Mouse (Mus musculus) intestine, postnatal 0 days (tissue): ENCODE measurements around the gene Hnrnpc. TPM values are rescaled to one million over a fixed set of nuclear protein-coding genes. Genes with fewer than 3 reads are reported as not detected.
A peak's percentile ranks its signal among the peaks of the same experiment; 100 is the strongest.

Source experiments
- ATAC-seq: fragments of 200-750 bp; cut with Nextera tagmentation; 2 replicates; pipeline ENCODE4 v1.8.0; 2017; ENCODE audit warnings: mild to moderate bottlenecking, moderate TSS enrichment, moderate library complexity
- H3K27ac ChIP-seq: fragments of 300-500 bp; sonication (generic); 2 replicates; pipeline ENCODE4 v1.5.1; 2014; ENCODE audit warnings: mild to moderate bottlenecking, low read depth, low read length, moderate library complexity
- H3K27me3 ChIP-seq: fragments of 300-500 bp; sonication (generic); replicated peaks from 2 replicates; pipeline ENCODE4 v1.6.1; 2014; ENCODE audit warnings: low read length, mixed read lengths; ENCODE audit not compliant: control insufficient read depth, insufficient read depth
- H3K36me3 ChIP-seq: fragments of 300-500 bp; sonication (generic); 2 replicates; pipeline ENCODE4 v1.6.1; 2014; ENCODE audit warnings: mild to moderate bottlenecking, moderate library complexity; ENCODE audit not compliant: control insufficient read depth, insufficient read depth
- H3K4me1 ChIP-seq: fragments of 300-500 bp; sonication (generic); replicated peaks from 2 replicates; pipeline ENCODE4 v1.6.1; 2014; ENCODE audit warnings: antibody characterized with exemption, low read length, mixed read lengths; ENCODE audit not compliant: control insufficient read depth, insufficient read depth
- H3K4me2 ChIP-seq: fragments of 300-500 bp; sonication (generic); replicated peaks from 2 replicates; pipeline ENCODE4 v1.6.1; 2014; ENCODE audit warnings: low read depth, mild to moderate bottlenecking, moderate library complexity
- H3K4me3 ChIP-seq: fragments of 300-500 bp; sonication (generic); 2 replicates; pipeline ENCODE4 v1.5.1; 2014; ENCODE audit warnings: low read depth, low read length
- H3K9ac ChIP-seq: fragments of 300-500 bp; sonication (generic); 2 replicates; pipeline ENCODE4 v1.6.1; 2014; ENCODE audit warnings: mild to moderate bottlenecking, low read depth, low read length
- H3K9me3 ChIP-seq: fragments of 300-500 bp; sonication (generic); 2 replicates; pipeline ENCODE4 v1.6.1; 2016; ENCODE audit warnings: mixed run types; ENCODE audit not compliant: control insufficient read depth
- CTCF ChIP-seq: sonication (generic); IDR thresholded peaks from 2 replicates; pipeline ENCODE4 v1.5.1; 2016; ENCODE audit warnings: low read depth, mild to moderate bottlenecking, control low read depth, antibody characterized with exemption, moderate library complexity
- WGBS: fragments of 180-500 bp; shearing (Covaris S2); extraction: QIAGEN DNeasy Blood & Tissue Kit; methylation state at CpG from one replicate; pipeline ENCODE4 v1.1.7; 2014; 5-methylcytosine and 5-hydroxymethylcytosine counted together
- polyA plus RNA-seq: library from polyadenylated mRNA; unstranded; fragments of >200 nt; fragmentation: Nextera tagmentation; extraction: Ambion mirVana; gene quantifications from 2 replicates; pipeline ENCODE4 v1.2.1, GENCODE M21; 2015

Hnrnpc gene
- polyA plus RNA-seq, 1 experiment from 2014 or later = 153 TPM

DNA sequence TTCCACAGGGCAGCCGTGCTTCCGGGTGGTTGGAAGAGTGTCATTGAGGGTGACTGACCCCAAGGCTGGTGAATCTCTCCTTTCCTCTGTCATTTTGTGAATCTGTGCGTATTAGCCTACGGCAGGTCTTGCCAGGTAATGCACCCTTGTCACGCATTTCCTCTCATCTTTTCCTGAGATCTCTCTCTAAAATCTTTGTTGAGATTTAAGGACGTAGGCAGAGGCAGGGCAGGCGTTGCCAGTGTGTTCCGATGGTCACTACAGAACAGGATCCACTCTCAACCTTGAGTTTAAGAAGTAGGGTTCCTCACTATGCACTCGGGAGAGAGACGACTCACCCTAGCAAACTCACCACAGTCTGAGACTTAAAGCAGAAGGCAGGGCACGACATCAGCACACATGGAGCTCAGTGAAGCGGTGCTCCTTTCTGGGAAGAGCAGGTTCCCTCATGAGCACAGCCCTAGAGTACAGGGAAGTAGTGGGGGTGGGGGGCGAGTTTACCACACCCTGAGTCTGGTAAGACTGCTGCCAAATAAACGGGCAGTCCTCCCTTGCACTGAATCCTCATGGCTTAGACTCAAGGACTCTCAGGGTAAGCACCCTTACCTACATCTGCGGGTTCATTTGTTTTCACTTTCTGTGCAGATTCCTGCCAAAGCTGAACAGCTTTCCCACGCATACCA, 37.8 kb upstream of the Hnrnpc start:
- H3K4me3 ChIP-seq = no peak overlapping the region

DNA sequence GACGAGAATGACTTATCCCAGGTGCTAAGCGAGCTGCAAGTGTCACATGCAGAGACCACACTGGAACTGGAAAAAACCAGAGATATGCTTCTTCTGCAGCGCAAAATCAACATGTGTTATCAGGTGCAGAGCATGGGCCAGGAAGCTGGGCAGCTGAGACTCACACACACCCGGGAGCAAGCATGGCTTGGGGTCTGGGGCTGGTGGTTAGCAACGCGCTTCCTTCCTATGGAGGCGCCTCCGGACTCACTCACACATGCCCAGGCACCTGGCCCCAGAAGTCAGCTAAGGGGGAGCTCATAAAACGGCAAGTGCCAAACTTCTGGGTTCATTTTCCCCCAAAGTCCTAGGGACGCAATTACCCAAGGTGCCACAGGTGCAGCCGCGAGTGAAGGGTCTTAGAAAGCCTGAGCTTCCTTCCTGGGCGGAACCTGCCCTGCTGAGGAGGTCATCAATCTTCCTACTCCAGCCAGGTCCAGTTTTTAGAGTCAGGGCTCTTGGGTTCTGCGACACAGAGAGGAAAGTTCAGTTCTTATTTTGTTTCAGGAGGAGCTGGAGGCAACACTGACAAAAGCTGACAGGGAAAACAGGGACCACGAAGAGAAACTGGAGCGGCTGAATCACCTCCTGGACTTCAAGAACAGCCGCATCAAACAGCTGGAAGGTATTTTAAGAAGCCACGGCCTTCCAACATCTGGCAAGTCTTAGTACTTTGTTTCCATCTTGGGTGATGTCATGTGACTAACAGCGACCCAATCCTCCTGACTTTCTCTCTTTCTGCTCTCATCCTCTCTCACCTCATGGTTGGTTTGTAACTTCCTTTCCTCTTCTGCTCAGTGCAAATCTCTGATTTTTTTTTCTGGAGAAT, 37.0 kb upstream of the Hnrnpc start:
- no peak for ATAC-seq

More for the DNA sequence above, 37.8 kb upstream of the Hnrnpc start:
- no peak for TF ChIP-seq CTCF
- 57% methylated on average over 16 of the region's 16 CpGs for whole genome bisulfite sequencing
- ATAC-seq = no peak; the same call in 1 of the 2 replicates
- no peak overlapping the region for H3K27ac ChIP-seq
- H3K9ac ChIP-seq = no peak overlapping the region
- H3K27me3 ChIP-seq = no peaks in the 10 kb centered on the region
- no peaks in the 10 kb centered on the region for H3K9me3 ChIP-seq
- H3K36me3 ChIP-seq = no peaks in the 10 kb centered on the region
- H3K4me1 ChIP-seq = no peaks in the 10 kb centered on the region
- peak overlapping the region; percentile 50; the same call in 1 of the 2 replicates for H3K4me2 ChIP-seq

DNA sequence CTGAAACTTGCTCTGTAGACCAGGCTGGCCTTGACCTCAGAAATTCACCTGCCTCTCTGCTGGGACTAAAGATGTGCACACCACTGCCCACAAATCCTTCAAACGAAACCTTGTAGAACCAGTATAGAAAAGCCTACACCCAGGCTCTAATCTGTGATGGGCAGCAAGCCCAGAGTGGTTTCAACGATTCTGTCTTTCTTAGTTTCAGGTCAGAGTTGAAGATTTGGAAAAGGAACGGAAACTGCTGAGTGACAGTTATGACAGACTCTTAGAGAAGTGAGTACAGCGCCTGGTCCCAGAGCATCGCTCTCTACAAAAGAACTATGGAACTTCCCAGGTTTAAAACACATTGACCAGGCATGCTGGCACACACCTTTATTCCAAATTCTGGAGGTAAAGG, 29.8 kb upstream of the Hnrnpc start:
- H3K9ac ChIP-seq = no peak overlapping the region
- no peak for ATAC-seq
- H3K27me3 ChIP-seq = no peaks in the 10 kb centered on the region
- H3K4me3 ChIP-seq = no peak overlapping the region
- TF ChIP-seq CTCF = no peak
- WGBS = 73% methylated on average over 5 of the region's 5 CpGs
- H3K9me3 ChIP-seq = no peaks in the 10 kb centered on the region
- no peaks in the 10 kb centered on the region for H3K4me1 ChIP-seq
- no peaks in the 10 kb centered on the region for H3K36me3 ChIP-seq
- H3K4me2 ChIP-seq = no peak overlapping the region
- no peak overlapping the region for H3K27ac ChIP-seq

More for the DNA sequence above, 37.0 kb upstream of the Hnrnpc start:
- H3K4me2 ChIP-seq = peak overlapping the region; percentile 50
- H3K4me1 ChIP-seq = no peaks in the 10 kb centered on the region
- no peaks in the 10 kb centered on the region for H3K27me3 ChIP-seq
- no peak overlapping the region; the same call in 1 of the 2 replicates for H3K4me3 ChIP-seq
- H3K36me3 ChIP-seq = no peaks in the 10 kb centered on the region
- TF ChIP-seq CTCF = no peak
- no peaks in the 10 kb centered on the region for H3K9me3 ChIP-seq
- H3K9ac ChIP-seq = no peak overlapping the region
- no peak overlapping the region for H3K27ac ChIP-seq
- WGBS = 46% methylated on average over 19 of the region's 19 CpGs

DNA sequence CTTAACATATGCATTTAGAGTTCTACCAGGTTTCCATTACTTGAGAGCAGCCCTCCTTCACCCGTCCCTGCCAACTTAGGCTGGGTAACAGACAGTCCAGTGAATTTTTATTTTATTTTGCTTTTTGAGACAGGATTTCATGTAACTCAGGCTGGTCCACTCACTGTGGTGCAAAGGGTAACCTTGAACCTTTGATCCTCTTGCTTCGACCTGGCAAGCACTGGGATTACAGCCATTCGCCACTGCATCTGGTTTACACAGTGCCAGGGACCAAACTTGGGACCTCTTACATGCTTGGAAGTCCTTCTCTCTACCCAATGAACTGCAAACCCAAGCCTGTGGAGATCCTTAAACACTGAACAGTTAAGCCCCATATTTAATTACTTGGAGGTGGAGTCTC, 20.8 kb upstream of the Hnrnpc start:
- no peaks in the 10 kb centered on the region for H3K27me3 ChIP-seq

DNA sequence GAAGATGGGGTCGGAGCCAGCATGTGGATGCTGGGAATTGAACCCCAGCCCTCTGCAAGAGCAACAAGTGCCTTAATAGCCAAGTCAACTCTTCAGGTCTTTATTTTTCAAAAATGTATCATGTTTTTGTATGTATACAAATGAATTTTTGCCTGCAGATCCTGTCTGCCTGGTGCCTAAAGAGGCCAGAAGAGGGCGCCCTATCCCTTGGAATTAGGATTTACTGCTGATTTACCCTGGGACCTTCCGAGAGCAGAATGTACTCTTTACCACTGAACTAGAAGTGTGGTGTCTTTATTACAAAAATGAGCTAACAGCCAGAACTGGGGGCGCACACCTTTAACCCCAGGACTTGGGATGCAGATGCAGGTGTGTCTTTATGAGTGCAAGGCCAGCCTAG, 20.1 kb upstream of the Hnrnpc start:
- Histone ChIP-seq H3K9me3 (no peaks in the 10 kb centered on the region), H3K27me3 (no peaks in the 10 kb centered on the region), H3K36me3 (no peaks in the 10 kb centered on the region), H3K27ac (no peak overlapping the region), H3K9ac (no peak overlapping the region), H3K4me3 (no peak overlapping the region), H3K4me1 (no peaks in the 10 kb centered on the region), H3K4me2 (no peak overlapping the region)
- 20% methylated on average over 4 of the region's 4 CpGs for WGBS
- no peak for ATAC-seq
- TF ChIP-seq CTCF = peak; percentile 83

More for the DNA sequence above, 20.8 kb upstream of the Hnrnpc start:
- no peaks in the 10 kb centered on the region for H3K9me3 ChIP-seq
- H3K4me2 ChIP-seq = no peak overlapping the region
- no peaks in the 10 kb centered on the region for H3K36me3 ChIP-seq
- no peaks in the 10 kb centered on the region for H3K4me1 ChIP-seq
- no peak overlapping the region for H3K9ac ChIP-seq
- no peak overlapping the region for H3K4me3 ChIP-seq
- no peak for ATAC-seq
- no peak overlapping the region for H3K27ac ChIP-seq
- 87% methylated on average over 3 of the region's 3 CpGs for WGBS
- TF ChIP-seq CTCF = no peak

DNA sequence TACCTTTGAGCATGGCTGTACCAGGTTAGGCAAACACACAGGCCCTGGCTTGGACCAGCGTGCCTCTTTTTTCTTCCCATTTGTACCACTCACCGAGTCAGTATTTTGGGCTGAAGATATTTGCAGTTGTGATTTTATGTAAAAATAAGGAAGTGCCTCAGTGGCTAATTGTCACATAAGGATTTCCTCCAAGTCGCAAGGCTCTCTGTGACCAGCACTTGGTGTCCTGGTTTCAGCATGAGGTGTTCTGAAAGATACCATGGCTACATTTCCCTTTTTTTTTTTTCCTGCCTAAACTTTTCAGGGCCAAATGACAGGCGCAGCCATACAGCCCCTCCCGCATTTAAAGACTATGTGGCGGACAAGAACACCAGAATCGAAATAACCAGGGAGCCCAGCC, 16.3 kb upstream of the Hnrnpc start:
- no peaks in the 10 kb centered on the region for H3K27me3 ChIP-seq
- H3K27ac ChIP-seq = no peak overlapping the region
- no peak for TF ChIP-seq CTCF
- H3K4me3 ChIP-seq = no peak overlapping the region
- 0 out of 2 replicates have a peak overlapping the region, but pooled peaks have one; percentile 97 for H3K4me2 ChIP-seq
- H3K9me3 ChIP-seq = no peaks in the 10 kb centered on the region
- no peaks in the 10 kb centered on the region for H3K4me1 ChIP-seq
- H3K36me3 ChIP-seq = no peaks in the 10 kb centered on the region
- WGBS = 65% methylated on average over 7 of the region's 7 CpGs
- ATAC-seq = no peak
- H3K9ac ChIP-seq = no peak overlapping the region
